Mouse (Mus musculus): ENCODE results near the gene Tnni1. TPM values are rescaled to one million over a fixed set of nuclear protein-coding genes. Genes with fewer than 3 reads are reported as not detected.

Gene Tnni1
- 0.45 and 1.3 TPM in 2 replicates for polyA plus RNA-seq (2015; fragmentation: Nextera tagmentation; extraction: Ambion mirVana)

DNA sequence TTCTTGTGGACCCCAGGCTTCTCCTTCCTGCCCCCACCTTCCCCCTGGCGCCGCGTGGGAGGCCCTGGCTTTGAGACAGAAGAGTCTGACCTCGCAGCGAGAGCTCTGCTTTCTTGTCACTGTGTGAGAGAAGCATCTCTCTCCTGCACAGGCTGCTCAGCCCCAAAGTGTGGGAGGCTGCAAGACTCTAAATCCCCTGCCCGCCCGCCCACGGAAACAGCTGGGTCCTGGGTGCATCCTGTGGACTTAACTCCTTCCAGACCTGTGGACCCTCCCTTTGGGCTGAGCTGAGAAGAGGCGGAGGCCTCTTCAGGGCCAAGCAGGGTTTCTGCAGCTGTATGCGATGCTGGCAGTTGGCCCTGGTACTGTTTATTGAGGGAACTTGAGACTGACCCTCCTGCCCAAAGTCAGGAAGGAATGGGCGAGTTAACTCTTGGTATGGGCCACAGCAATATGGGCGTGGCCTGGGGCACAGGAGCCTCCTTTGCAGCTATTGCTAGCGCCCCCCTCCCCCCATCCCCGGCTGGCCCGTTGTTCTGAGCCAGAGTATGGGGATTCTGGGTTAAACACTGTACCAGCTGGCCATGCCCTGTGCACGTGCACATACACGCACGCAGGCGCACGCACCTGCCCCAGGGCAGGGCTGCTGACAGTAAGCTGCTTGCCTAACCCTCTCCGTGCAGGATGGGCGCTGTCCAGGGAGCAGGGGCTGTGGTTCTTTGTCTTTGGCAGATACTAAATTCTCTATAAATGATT, at the start of gene Tnni1:
Gene Tnni1, plus strand, starts transcription at position 655 of the 756 bp plus-strand sequence.
- H3K9me3 ChIP-seq, result no peaks in the 10 kb centered on the region
- no peak within 1 kb of the TSS for H3K9ac ChIP-seq (replicated peaks)
- H3K27ac ChIP-seq (replicated peaks), result no peak within 1 kb of the TSS
- H3K4me3 ChIP-seq, result no peak within 1 kb of the TSS
- 38% methylated on average over 22 of the region's 22 CpGs for WGBS
- H3K4me1 ChIP-seq, result 0 out of 2 replicates have a peak, but pooled peaks cover 5% of the 10 kb centered on the region
- no peaks in the 10 kb centered on the region for H3K27me3 ChIP-seq
- no peak for ATAC-seq (replicated peaks)
- no peak within 1 kb of the TSS for H3K4me2 ChIP-seq (replicated peaks)
- H3K36me3 ChIP-seq, result no peaks in the 10 kb centered on the region

DNA sequence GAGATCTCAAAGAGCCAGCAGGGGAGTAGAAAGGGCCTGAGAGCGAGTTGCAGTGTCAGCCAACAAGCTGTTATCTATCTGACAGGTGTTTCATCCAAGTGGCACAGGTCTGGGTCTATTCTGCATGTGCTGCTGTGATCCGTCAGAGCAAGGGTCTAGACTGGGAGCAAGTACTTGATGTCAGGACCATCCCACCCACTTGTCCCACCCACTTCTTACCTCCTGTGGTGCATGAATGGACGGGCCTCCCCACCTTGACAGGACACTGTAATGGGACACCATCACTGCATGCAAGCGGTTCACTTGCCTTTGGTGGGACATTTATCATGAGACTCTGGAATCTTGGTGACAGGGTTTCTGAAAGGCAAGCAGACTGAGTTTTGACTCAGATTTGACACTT, 49.4 kb upstream of the Tnni1 start:
- H3K27ac ChIP-seq (replicated peaks), result no peak overlapping the region
- peaks cover 47% of the 10 kb centered on the region for H3K4me1 ChIP-seq
- 0 out of 2 replicates have a peak overlapping the region, but pooled peaks have one; percentile 50 for H3K9ac ChIP-seq (replicated peaks)
- no peaks in the 10 kb centered on the region for H3K36me3 ChIP-seq
- 36% methylated on average over 4 of the region's 4 CpGs for WGBS
- no peaks in the 10 kb centered on the region for H3K27me3 ChIP-seq
- H3K4me3 ChIP-seq, result peak overlapping the region; percentile 52
- H3K4me2 ChIP-seq (replicated peaks), result peak overlapping the region; percentile 84
- no peak for ATAC-seq (replicated peaks)
- no peaks in the 10 kb centered on the region for H3K9me3 ChIP-seq

DNA sequence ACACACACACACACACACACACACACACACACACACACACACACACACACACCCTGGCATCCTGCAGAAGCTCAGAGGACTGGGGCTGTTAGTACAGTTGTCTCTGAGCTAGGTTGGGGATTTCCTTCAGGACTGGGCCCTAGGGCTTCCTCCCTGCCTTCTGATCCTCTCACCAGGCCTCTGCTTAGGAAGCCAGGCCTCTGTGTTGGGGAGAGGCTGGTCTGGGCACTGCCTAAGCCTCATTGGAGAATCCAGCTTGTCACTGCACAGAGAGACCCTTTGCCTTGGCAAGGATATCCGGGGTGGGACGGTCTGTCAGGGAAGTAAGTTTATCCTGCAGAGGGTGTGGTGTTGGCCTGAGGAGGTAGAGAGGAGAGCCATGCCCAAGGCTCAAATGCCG, 48.9 kb upstream of the Tnni1 start:
- no peak overlapping the region for H3K9ac ChIP-seq (replicated peaks)
- WGBS, result 49% methylated on average over 3 of the region's 3 CpGs
- H3K27me3 ChIP-seq, result no peaks in the 10 kb centered on the region
- H3K4me2 ChIP-seq (replicated peaks), result no peak overlapping the region
- no peaks in the 10 kb centered on the region for H3K9me3 ChIP-seq
- H3K4me1 ChIP-seq, result peaks cover 52% of the 10 kb centered on the region
- H3K36me3 ChIP-seq, result no peaks in the 10 kb centered on the region
- no peak for ATAC-seq (replicated peaks)
- H3K4me3 ChIP-seq, result no peak overlapping the region
- H3K27ac ChIP-seq (replicated peaks), result no peak overlapping the region

DNA sequence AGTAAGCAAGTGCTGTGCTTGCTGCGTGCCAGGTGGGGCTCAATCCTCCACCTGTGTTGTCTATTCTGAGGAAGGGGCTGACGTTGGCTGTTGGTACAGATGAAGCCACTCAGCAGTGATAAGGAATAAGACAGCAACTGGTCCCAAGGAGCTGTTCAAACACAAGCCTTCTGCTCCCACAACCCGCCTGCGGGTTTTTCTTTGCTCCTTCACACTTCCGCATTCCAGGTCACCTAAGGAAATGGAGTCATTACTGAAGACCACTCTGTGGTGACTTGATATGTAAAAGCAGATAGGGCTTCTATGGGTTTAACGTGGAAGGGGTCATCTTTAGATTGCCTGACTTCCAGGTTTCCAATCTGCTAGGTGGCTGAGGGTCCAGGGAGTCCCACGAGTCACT, 47.8 kb upstream of the Tnni1 start:
- H3K27ac ChIP-seq (replicated peaks), result peak overlapping the region; percentile 53; the same call in 1 of the 2 replicates
- ATAC-seq (replicated peaks), result no peak
- H3K36me3 ChIP-seq, result no peaks in the 10 kb centered on the region
- peaks cover 55% of the 10 kb centered on the region for H3K4me1 ChIP-seq
- WGBS, result 73% methylated on average over 7 of the region's 7 CpGs
- H3K27me3 ChIP-seq, result no peaks in the 10 kb centered on the region
- no peak overlapping the region for H3K9ac ChIP-seq (replicated peaks)
- no peaks in the 10 kb centered on the region for H3K9me3 ChIP-seq
- H3K4me2 ChIP-seq (replicated peaks), result no peak overlapping the region
- no peak overlapping the region for H3K4me3 ChIP-seq

DNA sequence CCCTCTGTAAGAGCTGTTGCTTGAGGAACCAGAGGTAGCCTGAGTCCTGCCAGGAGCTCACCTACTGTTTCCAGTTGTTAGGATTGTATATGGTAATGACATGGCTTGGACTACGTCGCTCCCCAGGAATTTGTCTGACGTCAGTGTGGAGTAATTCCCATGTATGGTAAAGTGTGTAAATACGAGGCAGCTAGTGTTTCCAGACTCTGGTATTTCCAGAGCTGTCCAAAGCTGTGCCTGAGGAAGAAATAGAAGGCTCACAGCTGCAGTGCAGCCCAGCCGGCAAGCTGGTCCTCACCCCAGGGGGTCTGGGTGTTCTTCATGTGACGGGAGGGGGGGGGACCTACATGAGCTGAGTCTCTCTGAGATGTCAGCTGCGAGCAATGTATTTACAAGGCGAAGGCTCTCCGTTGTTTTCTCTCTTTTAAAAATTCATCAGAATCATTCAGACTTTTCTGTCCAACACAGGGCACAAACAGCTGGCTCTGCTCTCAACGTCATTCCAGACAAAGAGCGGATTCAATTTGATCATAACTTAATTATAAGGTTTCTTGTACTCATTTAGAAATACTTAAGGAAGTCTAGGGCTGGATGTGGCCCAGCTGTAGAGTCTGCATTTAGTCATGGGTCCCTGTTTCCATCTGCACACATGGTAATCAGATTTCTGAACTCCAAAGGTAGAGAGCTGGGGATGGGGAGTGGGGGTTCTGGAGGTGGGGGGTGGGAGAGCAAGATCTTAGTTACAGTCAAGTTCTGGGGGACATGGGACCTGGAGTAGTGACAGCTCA, 47.1 kb upstream of the Tnni1 start:
- H3K36me3 ChIP-seq, result no peaks in the 10 kb centered on the region
- WGBS, result 35% methylated on average over 11 of the region's 11 CpGs
- H3K4me1 ChIP-seq, result peaks cover 55% of the 10 kb centered on the region
- H3K9me3 ChIP-seq, result no peaks in the 10 kb centered on the region
- no peak overlapping the region for H3K4me2 ChIP-seq (replicated peaks)
- no peaks in the 10 kb centered on the region for H3K27me3 ChIP-seq
- no peak overlapping the region for H3K9ac ChIP-seq (replicated peaks)
- H3K4me3 ChIP-seq, result no peak overlapping the region
- peak; percentile 59 for ATAC-seq (replicated peaks)
- H3K27ac ChIP-seq (replicated peaks), result peak overlapping the region; percentile 53

DNA sequence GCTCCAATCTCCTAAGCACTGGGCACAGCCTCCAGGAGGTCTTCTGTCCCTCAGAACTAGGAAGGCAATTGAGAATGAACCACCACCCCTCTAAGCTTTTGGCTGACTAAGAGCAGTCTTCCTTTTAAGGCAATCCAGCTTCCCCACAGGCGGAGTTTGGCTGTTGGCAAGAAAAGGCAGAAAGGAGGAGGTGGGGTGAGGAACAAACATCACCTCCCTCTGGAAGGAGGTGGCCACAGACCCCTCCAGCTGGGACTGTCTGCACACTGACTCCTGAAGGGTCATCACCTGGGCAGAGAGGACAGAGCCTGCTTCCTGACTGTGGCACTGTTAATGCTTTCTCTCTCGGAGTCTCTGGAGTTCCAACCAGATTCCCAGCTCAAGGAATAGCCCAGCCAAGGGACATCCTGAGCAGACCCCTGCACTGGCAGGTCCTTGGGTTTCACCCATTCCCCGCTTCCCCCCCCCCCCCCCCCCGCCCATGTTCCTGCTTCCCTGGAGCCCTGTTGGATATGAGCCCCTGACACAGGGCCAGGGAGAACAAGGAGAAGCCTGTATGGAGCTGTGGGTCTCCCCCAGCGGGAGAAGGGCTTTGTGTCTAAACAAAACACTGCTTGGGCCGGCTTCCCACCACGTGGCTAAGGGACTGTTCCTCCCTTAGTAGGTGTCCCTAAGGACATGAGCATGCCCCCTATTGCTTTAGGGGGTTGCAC, 44.9 kb upstream of the Tnni1 start:
- Histone ChIP-seq H3K27me3 (no peaks in the 10 kb centered on the region), H3K36me3 (no peaks in the 10 kb centered on the region), H3K4me2 (replicated peaks) (no peak overlapping the region), H3K4me3 (no peak overlapping the region), H3K9me3 (no peaks in the 10 kb centered on the region), H3K27ac (replicated peaks) (peak overlapping the region; percentile 39; the same call in 1 of the 2 replicates), H3K4me1 (peaks cover 53% of the 10 kb centered on the region), H3K9ac (replicated peaks) (no peak overlapping the region)
- WGBS, result 18% methylated on average over 6 of the region's 7 CpGs
- ATAC-seq (replicated peaks), result peak; percentile 68

DNA sequence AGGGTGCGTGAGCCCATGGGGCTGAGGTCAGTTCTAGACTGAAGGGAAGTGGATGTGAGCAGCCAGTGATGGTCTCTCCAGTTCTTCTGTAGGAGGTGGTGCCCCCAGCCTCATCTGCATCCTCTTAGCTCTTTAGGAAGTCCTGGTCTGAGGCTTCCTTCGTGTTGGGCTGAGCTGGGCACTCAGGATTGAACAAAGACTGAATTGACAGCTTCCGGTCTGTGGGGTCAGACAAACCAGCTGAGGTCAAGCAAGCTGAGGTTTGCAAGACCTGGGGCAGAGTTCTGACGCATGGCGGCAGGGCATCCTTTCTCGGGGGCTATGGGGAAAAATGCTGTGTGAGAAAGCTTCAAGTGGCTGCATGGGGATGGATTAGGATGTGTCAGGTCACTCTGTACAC, 43.8 kb upstream of the Tnni1 start:
- Histone ChIP-seq H3K36me3 (no peaks in the 10 kb centered on the region), H3K27me3 (no peaks in the 10 kb centered on the region), H3K4me3 (no peak overlapping the region), H3K9me3 (no peaks in the 10 kb centered on the region), H3K4me1 (peaks cover 52% of the 10 kb centered on the region), H3K4me2 (replicated peaks) (no peak overlapping the region), H3K9ac (replicated peaks) (no peak overlapping the region), H3K27ac (replicated peaks) (no peak overlapping the region)
- no peak for ATAC-seq (replicated peaks)
- 46% methylated on average over 6 of the region's 6 CpGs for WGBS

DNA sequence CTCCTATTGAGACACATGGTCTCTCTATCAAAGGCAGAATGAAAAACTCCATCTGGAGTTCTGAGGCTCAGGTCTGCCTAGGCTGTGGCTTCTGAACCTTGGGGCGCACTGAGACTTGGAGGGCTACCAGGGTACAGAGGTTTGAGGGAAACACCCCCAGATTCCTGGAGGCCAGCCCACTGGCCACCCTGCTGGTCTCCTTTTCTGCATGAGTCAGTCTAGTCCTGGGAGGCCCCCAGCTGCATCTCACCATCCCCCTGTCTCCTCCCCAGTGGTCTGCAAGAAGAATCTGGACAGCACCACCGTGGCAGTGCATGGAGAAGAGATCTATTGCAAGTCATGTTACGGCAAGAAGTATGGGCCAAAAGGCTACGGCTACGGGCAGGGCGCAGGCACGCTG, 34.2 kb upstream of the Tnni1 start:
- no peaks in the 10 kb centered on the region for H3K9me3 ChIP-seq
- WGBS, result 87% methylated on average over 7 of the region's 7 CpGs
- no peaks in the 10 kb centered on the region for H3K36me3 ChIP-seq
- peaks cover 7% of the 10 kb centered on the region for H3K4me1 ChIP-seq
- H3K4me3 ChIP-seq, result no peak overlapping the region
- no peak overlapping the region for H3K9ac ChIP-seq (replicated peaks)
- no peak overlapping the region for H3K4me2 ChIP-seq (replicated peaks)
- no peak for ATAC-seq (replicated peaks)
- H3K27ac ChIP-seq (replicated peaks), result no peak overlapping the region
- H3K27me3 ChIP-seq, result no peaks in the 10 kb centered on the region

DNA sequence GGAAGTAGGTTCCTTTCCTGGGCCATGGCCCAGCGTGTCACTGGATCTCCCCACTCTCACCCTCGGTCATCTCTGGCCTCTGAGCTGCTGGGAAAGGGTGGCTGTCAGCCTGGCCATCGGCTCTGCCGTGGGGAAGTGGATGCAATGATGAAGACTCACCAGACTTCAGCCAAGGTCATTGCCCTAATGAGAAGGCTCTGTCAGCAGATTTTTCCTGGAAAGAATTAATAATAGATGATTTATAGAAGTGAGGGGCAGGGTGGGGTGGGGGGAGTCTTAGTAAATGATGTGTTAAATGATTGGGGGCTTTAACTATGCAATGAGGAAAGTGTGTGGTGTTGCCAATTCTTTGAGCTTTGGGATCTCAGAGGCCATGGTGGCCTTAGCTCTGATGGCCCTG, 33.0 kb upstream of the Tnni1 start:
- no peak for ATAC-seq (replicated peaks)
- no peaks in the 10 kb centered on the region for H3K36me3 ChIP-seq
- H3K27ac ChIP-seq (replicated peaks), result no peak overlapping the region
- H3K9me3 ChIP-seq, result no peaks in the 10 kb centered on the region
- H3K9ac ChIP-seq (replicated peaks), result no peak overlapping the region
- WGBS, result 92% methylated on average over 4 of the region's 4 CpGs
- H3K4me2 ChIP-seq (replicated peaks), result no peak overlapping the region
- peaks cover 1% of the 10 kb centered on the region for H3K4me1 ChIP-seq
- H3K27me3 ChIP-seq, result no peaks in the 10 kb centered on the region
- no peak overlapping the region for H3K4me3 ChIP-seq

DNA sequence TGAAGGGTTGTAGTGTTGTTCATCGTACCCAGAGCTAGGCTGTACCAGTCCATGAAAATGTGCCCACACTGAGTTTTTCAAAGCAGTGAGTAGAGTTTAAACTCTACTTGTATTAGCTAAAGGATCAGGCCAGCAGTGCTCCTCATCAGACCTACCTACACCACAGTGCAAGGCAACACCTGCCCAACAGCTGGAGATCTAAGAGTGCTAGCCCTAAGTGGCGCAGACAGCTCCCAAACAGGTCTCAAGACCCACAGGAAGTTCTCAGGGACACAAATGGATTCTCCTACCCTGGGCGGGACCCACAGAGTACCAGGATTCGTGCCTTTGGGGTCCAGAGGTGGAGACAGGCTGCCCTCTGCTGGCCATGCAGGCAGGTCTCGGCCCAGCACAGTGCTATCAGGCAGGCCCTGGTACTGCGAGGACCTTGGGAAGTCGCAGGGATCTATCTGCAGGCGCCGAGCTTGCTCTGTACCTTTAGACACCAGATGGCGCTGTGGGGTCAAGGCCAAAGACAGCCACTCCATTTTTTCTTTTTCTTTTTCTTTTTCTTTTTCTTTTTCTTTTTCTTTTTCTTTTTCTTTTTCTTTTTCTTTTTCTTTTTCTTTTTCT, 26.4 kb upstream of the Tnni1 start:
- H3K4me3 ChIP-seq, result no peak overlapping the region
- H3K9me3 ChIP-seq, result no peaks in the 10 kb centered on the region
- no peaks in the 10 kb centered on the region for H3K27me3 ChIP-seq
- ATAC-seq (replicated peaks), result peak; percentile 99
- H3K36me3 ChIP-seq, result no peaks in the 10 kb centered on the region
- H3K4me1 ChIP-seq, result no peaks in the 10 kb centered on the region
- no peak overlapping the region for H3K4me2 ChIP-seq (replicated peaks)
- H3K9ac ChIP-seq (replicated peaks), result no peak overlapping the region
- H3K27ac ChIP-seq (replicated peaks), result no peak overlapping the region
- 12% methylated on average over 10 of the region's 10 CpGs for WGBS

DNA sequence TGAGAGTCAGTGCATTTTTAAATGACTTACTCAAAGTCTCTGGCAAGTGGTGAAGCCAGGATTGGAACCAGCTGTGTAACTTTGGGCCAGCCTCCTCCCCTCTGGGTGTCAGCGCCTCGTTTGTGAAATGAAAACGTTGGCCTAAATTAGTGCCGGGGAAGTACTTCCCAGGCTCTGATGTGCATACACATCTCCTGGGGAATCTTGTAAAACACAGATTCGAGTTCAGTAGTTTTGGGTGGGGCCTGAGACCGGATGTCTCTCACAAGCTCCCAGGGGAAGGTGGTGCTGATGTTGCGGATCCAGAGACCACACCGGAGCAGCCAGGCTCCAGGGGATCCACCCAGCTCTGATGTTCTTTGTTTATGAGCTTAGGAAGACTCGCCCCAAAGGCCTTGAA, 23.9 kb upstream of the Tnni1 start:
- no peaks in the 10 kb centered on the region for H3K9me3 ChIP-seq
- no peaks in the 10 kb centered on the region for H3K36me3 ChIP-seq
- H3K4me3 ChIP-seq, result no peak overlapping the region
- H3K4me1 ChIP-seq, result no peaks in the 10 kb centered on the region
- no peaks in the 10 kb centered on the region for H3K27me3 ChIP-seq
- no peak overlapping the region for H3K27ac ChIP-seq (replicated peaks)
- no peak overlapping the region for H3K4me2 ChIP-seq (replicated peaks)
- no peak for ATAC-seq (replicated peaks)
- H3K9ac ChIP-seq (replicated peaks), result no peak overlapping the region
- 70% methylated on average over 9 of the region's 9 CpGs for WGBS

DNA sequence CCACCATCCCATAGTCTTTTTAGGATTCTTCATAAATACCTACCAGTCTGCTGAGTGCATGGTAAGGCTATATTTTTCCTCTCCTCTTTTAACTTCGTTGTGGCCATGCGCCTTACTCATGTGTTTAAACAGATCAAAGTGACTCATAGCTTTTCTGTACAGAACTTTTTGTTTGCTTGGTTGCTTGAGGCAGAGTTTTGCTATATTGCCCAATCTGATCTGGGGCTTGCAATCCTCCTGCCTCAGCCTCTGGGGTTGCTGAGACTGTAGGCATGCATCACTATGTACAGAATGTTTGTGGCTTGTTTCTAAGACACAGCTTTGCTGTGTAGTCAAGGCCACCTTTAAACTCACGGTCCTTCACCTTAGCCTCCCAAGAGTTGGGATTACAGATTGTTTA, 23.3 kb upstream of the Tnni1 start:
- no peak overlapping the region for H3K4me2 ChIP-seq (replicated peaks)
- WGBS, result 88% methylated on average over 3 of the region's 3 CpGs
- H3K4me3 ChIP-seq, result no peak overlapping the region
- H3K27me3 ChIP-seq, result no peaks in the 10 kb centered on the region
- ATAC-seq (replicated peaks), result no peak
- no peaks in the 10 kb centered on the region for H3K4me1 ChIP-seq
- H3K36me3 ChIP-seq, result no peaks in the 10 kb centered on the region
- no peak overlapping the region for H3K27ac ChIP-seq (replicated peaks)
- no peaks in the 10 kb centered on the region for H3K9me3 ChIP-seq
- no peak overlapping the region for H3K9ac ChIP-seq (replicated peaks)
